Mouse (Mus musculus) neutrophil, adult 65 days (primary cell): Measurements from ENCODE around the gene Prss40. TPM values are rescaled to one million over a fixed set of nuclear protein-coding genes. Genes with fewer than 3 reads are reported as not detected.

Experiments used
- total RNA-seq: library from RNA; stranded (reverse); gene quantifications from 2 replicates; pipeline ENCODE4 v1.2.4, GENCODE M21; 2023

Gene Prss40
- total RNA-seq = not detected in 2 replicates

GRCm38 (mm10) chr1:34560843-34561242 lies at the start of gene Prss40:
TSS of gene Prss40 (minus strand) at chr1:34560943.

DNA sequence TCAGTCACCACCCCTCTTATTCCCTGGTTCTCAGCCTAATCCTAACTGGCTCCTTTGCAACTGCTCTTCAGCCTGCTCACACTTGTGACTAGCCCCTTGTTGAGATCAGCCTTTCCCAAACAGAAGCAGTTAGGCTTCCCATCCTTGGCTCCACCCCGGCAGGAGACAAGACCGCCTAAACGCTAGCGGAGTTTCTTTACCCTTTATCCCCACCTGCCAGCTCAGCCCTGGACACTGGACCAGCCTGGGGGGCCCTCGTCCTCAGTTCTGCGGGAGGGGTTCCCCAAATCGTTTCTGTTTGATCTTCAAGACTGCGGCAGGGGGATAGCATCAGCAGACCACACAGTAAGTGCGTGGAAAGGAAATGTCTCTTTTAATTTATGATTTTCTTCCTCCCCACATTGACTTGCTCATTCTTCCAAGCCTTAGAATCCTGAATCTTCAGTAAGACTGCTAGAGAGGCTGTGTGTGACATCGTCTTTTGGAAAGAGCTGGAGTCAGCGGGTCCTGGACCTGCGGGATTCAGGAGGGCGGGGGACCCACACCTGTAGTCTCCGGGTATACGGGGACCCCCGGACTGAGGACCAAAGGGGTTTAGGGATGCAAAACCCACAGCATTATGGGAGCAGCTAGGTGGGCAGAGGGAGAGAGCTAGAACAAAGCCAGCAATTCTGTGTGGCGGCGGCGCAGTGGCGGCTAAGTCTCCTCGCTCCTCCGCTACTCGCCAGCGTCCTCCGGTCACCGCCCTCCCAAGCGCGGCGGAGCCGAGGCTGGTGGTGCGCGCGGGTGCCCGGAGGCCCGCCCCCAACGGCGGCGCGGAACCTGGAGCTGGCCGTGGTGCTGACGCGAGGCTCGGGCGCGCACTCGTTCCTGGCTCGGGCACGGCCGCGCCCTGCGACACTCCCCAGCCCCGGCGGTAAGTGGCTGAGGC lies 18.4 kb upstream of the Prss40 start, which contains the start of gene Amer3:
Amer3 (plus strand) TSS at position 807 of the 931 bp plus-strand sequence.

GRCm38 (mm10) chr1:34535043-34535698 lies 25.6 kb downstream of the Prss40 start, which contains the start of gene Cfc1:
TSS of gene Cfc1 (plus strand) at chr1:34535648.

Other genes with a start within 250 kb of the Prss40 start
- 15.5 and 17.9 TPM in 2 replicates for gene Ccdc115, start 121.3 kb downstream of the Prss40 start, total RNA-seq
- 35.7 and 47.1 TPM in 2 replicates for gene Imp4, start 121.1 kb downstream of the Prss40 start, total RNA-seq
- 87.3 and 97.0 TPM in 2 replicates for gene Ptpn18, start 101.2 kb downstream of the Prss40 start, total RNA-seq
- not detected in 2 replicates for gene Prss39, start 62.5 kb downstream of the Prss40 start, total RNA-seq
- not detected in 2 replicates for gene Cfc1, start 25.3 kb downstream of the Prss40 start, total RNA-seq
- gene Amer3, start 18.7 kb upstream of the Prss40 start, total RNA-seq = not detected in 2 replicates